In genomic region chr4:149654232-149654631, GRCm38 (mm10) we compare ENCODE assay signal across 8 mouse cellular contexts. TPM values are rescaled to one million over a fixed set of nuclear protein-coding genes. Genes with fewer than 3 reads are reported as not detected.
DNase-seq lines count a peak whose midpoint lies in the region; ATAC-seq and TF ChIP-seq lines count a peak whose summit lies in the region.

No protein-coding gene starts in this region.

- no peak for ATAC-seq in lung, embryonic 14.5 days (ENCODE audit: insufficient read depth)
- ATAC-seq in midbrain, embryonic 16.5 days = no peak

- no peaks in the 10 kb centered on the region for H3K9me3 ChIP-seq in lung, embryonic 14.5 days (ENCODE audit: low read depth, low read length)
- H3K9me3 ChIP-seq in midbrain, embryonic 16.5 days (replicated peaks; ENCODE audit: control insufficient read depth, low read length, poor library complexity, severe bottlenecking) = no peaks in the 10 kb centered on the region

- TF ChIP-seq CTCF in bone marrow, adult 2 months (IDR thresholded peaks at IDR 0.05; ENCODE audit: control insufficient read depth, insufficient read depth, low read length) = peak; percentile 73
- peak; percentile 81 for TF ChIP-seq CTCF in lung, embryonic 14.5 days (IDR thresholded peaks at IDR 0.05; ENCODE audit: low read depth)

- H3K4me3 ChIP-seq in bone marrow, adult 2 months (replicated peaks; ENCODE audit: control insufficient read depth, low read depth, low read length) = no peak overlapping the region
- H3K4me3 ChIP-seq in lung, embryonic 14.5 days (ENCODE audit: low read depth, low read length) = no peak overlapping the region
- H3K4me3 ChIP-seq in midbrain, embryonic 16.5 days (ENCODE audit: low read depth, low read length) = no peak overlapping the region

- intact Hi-C loops in left cerebral cortex, postnatal 4 days (cut with DNase I) = no loop called here

- no peak overlapping the region for H3K4me2 ChIP-seq in lung, embryonic 14.5 days
- H3K4me2 ChIP-seq in midbrain, embryonic 16.5 days (ENCODE audit: low read length) = no peak overlapping the region

- no peak overlapping the region; the same call in 1 of the 2 replicates for H3K27ac ChIP-seq in bone marrow, adult 2 months (ENCODE audit: control insufficient read depth, insufficient read depth, low read depth, low read length, poor library complexity)
- no peak overlapping the region for H3K27ac ChIP-seq in lung, embryonic 14.5 days (ENCODE audit: low read depth)
- no peak overlapping the region for H3K27ac ChIP-seq in midbrain, embryonic 16.5 days (ENCODE audit: low read length)

- no peaks in the 10 kb centered on the region for H3K27me3 ChIP-seq in lung, embryonic 14.5 days (ENCODE audit: insufficient read depth, low read length)
- no peaks in the 10 kb centered on the region for H3K27me3 ChIP-seq in midbrain, embryonic 16.5 days (ENCODE audit: control insufficient read depth, insufficient read depth, low read depth, low read length)

- no peak for TF ChIP-seq POLR2A in bone marrow, adult 2 months (IDR thresholded peaks at IDR 0.05; ENCODE audit: borderline replicate concordance, control insufficient read depth, low read depth, low read length)

- 83% methylated on average over 4 of the region's 4 CpGs for WGBS in bone marrow, adult 2 months
- 84% methylated on average over 4 of the region's 4 CpGs for WGBS in lung, embryonic 14.5 days
- 87% methylated on average over 4 of the region's 4 CpGs for WGBS in midbrain, embryonic 16.5 days

- H3K4me1 ChIP-seq in bone marrow, adult 2 months (ENCODE audit: control insufficient read depth, insufficient read depth, low read length) = peaks cover 1% of the 10 kb centered on the region; the same call in 1 of the 2 replicates
- no peaks in the 10 kb centered on the region for H3K4me1 ChIP-seq in lung, embryonic 14.5 days (ENCODE audit: insufficient read depth)
- H3K4me1 ChIP-seq in midbrain, embryonic 16.5 days (ENCODE audit: control insufficient read depth, insufficient read depth, low read length) = no peaks in the 10 kb centered on the region

- no peak overlapping the region for H3K9ac ChIP-seq in lung, embryonic 14.5 days
- H3K9ac ChIP-seq in midbrain, embryonic 16.5 days (ENCODE audit: low read depth, low read length) = no peak overlapping the region

- peak; percentile 61 for DNase-seq in cerebellum, adult 9-10 months
- DNase-seq in cerebellum, adult 11 months = no peak
- DNase-seq in left cerebral cortex, postnatal 4 days = peak; percentile 56
- DNase-seq in left cerebral cortex, adult 8-10 months (ENCODE audit: low spot score in 2 of 2) = no peak
- peak; percentile 33 for DNase-seq in lung, embryonic 14.5 days
- peak; percentile 71 for DNase-seq in thymus, postnatal 0 days (ENCODE audit: low spot score)

- H3K36me3 ChIP-seq in lung, embryonic 14.5 days (ENCODE audit: insufficient read depth) = peaks cover 6% of the 10 kb centered on the region; the same call in 1 of the 2 replicates
- H3K36me3 ChIP-seq in midbrain, embryonic 16.5 days (ENCODE audit: control insufficient read depth, insufficient read depth, low read length) = peaks cover 48% of the 10 kb centered on the region

RNA-seq across cellular contexts. Expression of gene Pik3cd, which starts 48.1 kb away (rescaled TPM):
- 10 to 100 TPM; 46.2 to 53.7 TPM for total RNA-seq in left cerebral cortex, postnatal 4 days (2021)
- 10 to 100 TPM; 21.6 to 25.5 (median 23.3) TPM for total RNA-seq in left cerebral cortex, adult 8-10 months (2022)
- 41.8 and 88.3 TPM in 2 replicates for polyA plus RNA-seq in bone marrow, adult 2 months (2011; ENCODE audit: insufficient read depth, insufficient read length, low replicate concordance, missing spikeins)
- polyA plus RNA-seq in lung, embryonic 14.5 days (2014; fragmentation: Nextera tagmentation; extraction: Ambion mirVana) = 4.9 and 5.5 TPM in 2 replicates
- polyA plus RNA-seq in thymus, postnatal 0 days (2015; fragmentation: Nextera tagmentation; extraction: Ambion mirVana) = 27.5 and 31.2 TPM in 2 replicates
- polyA plus RNA-seq in midbrain, embryonic 16.5 days (2015; fragmentation: Nextera tagmentation; extraction: Ambion mirVana) = 13.9 and 15.7 TPM in 2 replicates

Comparison
In these comparisons a context has a peak if more than half of its experiments do, and no peak if none do; other contexts are left out.
1. DNase-seq: peak in cerebellum, adult 9-10 months (single experiment), left cerebral cortex, postnatal 4 days (single experiment), lung, embryonic 14.5 days (single experiment) and thymus, postnatal 0 days (single experiment); none in cerebellum, adult 11 months (single experiment) and left cerebral cortex, adult 8-10 months (0 of 2).